Mouse (Mus musculus) kidney, adult 2 months (tissue): ENCODE measurements around the gene Rwdd3. TPM values are rescaled to one million over a fixed set of nuclear protein-coding genes. Genes with fewer than 3 reads are reported as not detected.

Source experiments
- DNase-seq: peaks from one replicate; pipeline ENCODE4 v3.0.0; 2021
- H3K27ac ChIP-seq: fragments of 200-500 bp; 2 replicates; pipeline ENCODE4 v1.5.1; 2012; ENCODE audit warnings: low read depth, low read length, control low read depth, inconsistent platforms; ENCODE audit not compliant: insufficient read depth
- H3K27me3 ChIP-seq: fragments of 200-500 bp; replicated peaks from 2 replicates; pipeline ENCODE4 v1.6.1; 2012; ENCODE audit warnings: mild to moderate bottlenecking, moderate library complexity, low read length, inconsistent platforms; ENCODE audit not compliant: control insufficient read depth, insufficient read depth
- H3K36me3 ChIP-seq: fragments of 200-500 bp; 2 replicates; pipeline ENCODE4 v1.6.1; 2012; ENCODE audit warnings: mild to moderate bottlenecking, moderate library complexity, low read length, inconsistent platforms; ENCODE audit not compliant: control insufficient read depth, insufficient read depth
- H3K4me1 ChIP-seq: fragments of 200-500 bp; 2 replicates; pipeline ENCODE4 v1.6.1; 2011; ENCODE audit warnings: low read length; ENCODE audit not compliant: control insufficient read depth, insufficient read depth
- H3K4me3 ChIP-seq: fragments of 200-500 bp; 2 replicates; pipeline ENCODE4 v1.5.1; 2011; ENCODE audit warnings: mild to moderate bottlenecking, low read depth, low read length, control low read depth; ENCODE audit not compliant: insufficient read depth
- CTCF ChIP-seq: fragments of 200-500 bp; conservative IDR thresholded peaks from 2 replicates; pipeline ENCODE4 v1.5.1; 2011; ENCODE audit warnings: low read depth, mild to moderate bottlenecking, control low read depth, low read length, moderate library complexity, mixed read lengths; ENCODE audit not compliant: insufficient read depth, insufficient read length
- POLR2A ChIP-seq: fragments of 200-500 bp; IDR thresholded peaks from one replicate; pipeline ENCODE4 v1.6.1; 2011; ENCODE audit warnings: low read depth, low read length, control low read depth
- WGBS: fragments of 180-500 bp; shearing (Covaris S2); methylation state at CpG from one replicate; pipeline ENCODE4 v1.1.7; 2018; 5-methylcytosine and 5-hydroxymethylcytosine counted together
- polyA plus RNA-seq: library from polyadenylated mRNA; depleted of rRNA; stranded (reverse); fragments of >200 nt; gene quantifications from 2 replicates; pipeline ENCODE4 v1.2.3, GENCODE M21; 2012

The Rwdd3 gene
- polyA plus RNA-seq, 1 experiment = 4.3 TPM

GRCm38 (mm10) chr3:121133039-121133438 lies 38.5 kb downstream of the Rwdd3 start:
- 73% methylated on average over 5 of the region's 5 CpGs for WGBS
- no peaks in the 10 kb centered on the region for H3K27me3 ChIP-seq
- no peaks in the 10 kb centered on the region for H3K36me3 ChIP-seq
- no peak for TF ChIP-seq CTCF
- no peak for TF ChIP-seq POLR2A
- no peak overlapping the region for H3K4me3 ChIP-seq
- H3K4me1 ChIP-seq = no peaks in the 10 kb centered on the region
- H3K27ac ChIP-seq = no peak overlapping the region
- no peak for DNase-seq

GRCm38 (mm10) chr3:121127171-121127570 lies 44.3 kb downstream of the Rwdd3 start:
- TF ChIP-seq POLR2A (no peak), CTCF (no peak)
- Histone ChIP-seq H3K4me3 (no peak overlapping the region), H3K27ac (no peak overlapping the region), H3K27me3 (no peaks in the 10 kb centered on the region), H3K4me1 (no peaks in the 10 kb centered on the region), H3K36me3 (no peaks in the 10 kb centered on the region)
- DNase-seq = no peak
- WGBS = 94% methylated on average over 2 of the region's 2 CpGs

- no peak overlapping the region for H3K27ac ChIP-seq
- WGBS = 82% methylated on average over 5 of the region's 5 CpGs
- H3K4me3 ChIP-seq = no peak overlapping the region
- no peaks in the 10 kb centered on the region for H3K36me3 ChIP-seq
- TF ChIP-seq POLR2A (no peak), CTCF (no peak)
- H3K27me3 ChIP-seq = no peaks in the 10 kb centered on the region
- no peak for DNase-seq
- H3K4me1 ChIP-seq = no peaks in the 10 kb centered on the region
These were observed 45.0 kb downstream of the Rwdd3 start for GRCm38 (mm10) chr3:121126476-121126875.

GRCm38 (mm10) chr3:121121072-121121471 lies 50.4 kb downstream of the Rwdd3 start:
- H3K27ac ChIP-seq = no peak overlapping the region
- DNase-seq = no peak
- TF ChIP-seq POLR2A = no peak
- no peak for TF ChIP-seq CTCF
- no peaks in the 10 kb centered on the region for H3K27me3 ChIP-seq
- no peak overlapping the region for H3K4me3 ChIP-seq
- WGBS = 81% methylated on average over 5 of the region's 5 CpGs
- no peaks in the 10 kb centered on the region for H3K36me3 ChIP-seq
- no peaks in the 10 kb centered on the region for H3K4me1 ChIP-seq

- WGBS = 36% methylated on average over 13 of the region's 13 CpGs
- H3K27me3 ChIP-seq = no peaks in the 10 kb centered on the region
- peak; percentile 8 for DNase-seq
- H3K4me1 ChIP-seq = no peaks in the 10 kb centered on the region
- H3K27ac ChIP-seq = no peak overlapping the region
- no peaks in the 10 kb centered on the region for H3K36me3 ChIP-seq
- H3K4me3 ChIP-seq = no peak overlapping the region
- TF ChIP-seq CTCF = no peak
- TF ChIP-seq POLR2A = no peak
These were observed 54.9 kb downstream of the Rwdd3 start for GRCm38 (mm10) chr3:121116590-121116989.

GRCm38 (mm10) chr3:121116067-121116466 lies 55.4 kb downstream of the Rwdd3 start:
- Histone ChIP-seq H3K4me1 (no peaks in the 10 kb centered on the region), H3K27me3 (no peaks in the 10 kb centered on the region), H3K36me3 (no peaks in the 10 kb centered on the region), H3K27ac (no peak overlapping the region), H3K4me3 (no peak overlapping the region)
- no peak for TF ChIP-seq CTCF
- TF ChIP-seq POLR2A = no peak
- DNase-seq = no peak
- 64% methylated on average over 5 of the region's 5 CpGs for WGBS

GRCm38 (mm10) chr3:121111068-121111467 lies 60.4 kb downstream of the Rwdd3 start:
- Histone ChIP-seq H3K4me3 (no peak overlapping the region), H3K27ac (no peak overlapping the region), H3K4me1 (no peaks in the 10 kb centered on the region), H3K36me3 (no peaks in the 10 kb centered on the region), H3K27me3 (no peaks in the 10 kb centered on the region)
- TF ChIP-seq POLR2A = no peak
- TF ChIP-seq CTCF = no peak
- 81% methylated on average over 8 of the region's 8 CpGs for WGBS
- DNase-seq = no peak

- no peak overlapping the region for H3K27ac ChIP-seq
- H3K4me3 ChIP-seq = no peak overlapping the region
- TF ChIP-seq CTCF (no peak), POLR2A (no peak)
- no peaks in the 10 kb centered on the region for H3K27me3 ChIP-seq
- H3K36me3 ChIP-seq = no peaks in the 10 kb centered on the region
- no peaks in the 10 kb centered on the region for H3K4me1 ChIP-seq
- no peak for DNase-seq
- WGBS = 69% methylated on average over 7 of the region's 7 CpGs
These were observed 61.1 kb downstream of the Rwdd3 start for GRCm38 (mm10) chr3:121110430-121110829.
